Mouse (Mus musculus): Measurements from ENCODE around the gene Vmn1r236. TPM values are rescaled to one million over a fixed set of nuclear protein-coding genes. Genes with fewer than 3 reads are reported as not detected.

Gene Vmn1r236
- polyA plus RNA-seq (2015; fragmentation: Nextera tagmentation; extraction: Ambion mirVana), result not detected in 2 replicates

DNA sequence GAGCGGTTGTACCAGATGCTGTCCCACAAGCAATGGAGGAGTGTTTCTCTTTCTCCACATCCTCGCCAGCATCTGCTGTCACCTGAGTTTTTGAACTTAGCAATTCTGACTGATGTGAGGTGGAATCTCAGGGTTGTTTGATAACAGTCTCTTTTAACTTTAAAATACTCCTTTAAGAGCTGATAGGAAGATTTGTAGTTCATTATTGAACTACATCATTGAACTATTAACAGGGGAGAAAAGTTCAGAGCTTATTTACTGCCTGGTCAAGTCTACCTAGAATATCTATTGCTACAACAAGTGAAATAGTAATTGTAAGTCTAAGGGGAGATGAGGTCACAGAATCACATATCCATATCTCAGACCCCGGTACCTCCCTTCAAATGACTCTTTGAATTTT lies at the start of gene Vmn1r236:
Vmn1r236 (plus strand) TSS at position 301 of the 400 bp plus-strand sequence.
- H3K36me3 ChIP-seq, result no peaks in the 10 kb centered on the region
- H3K4me3 ChIP-seq, result no peak within 1 kb of the TSS
- H3K4me2 ChIP-seq, result no peak within 1 kb of the TSS
- H3K27me3 ChIP-seq, result no peaks in the 10 kb centered on the region
- 81% methylated on average over 3 of the region's 3 CpGs for WGBS
- H3K4me1 ChIP-seq (replicated peaks), result no peaks in the 10 kb centered on the region
- no peaks in the 10 kb centered on the region for H3K9me3 ChIP-seq
- no peak for ATAC-seq (ENCODE audit: low FRiP score)
- H3K27ac ChIP-seq, result no peak within 1 kb of the TSS
- H3K9ac ChIP-seq, result no peak within 1 kb of the TSS

DNA sequence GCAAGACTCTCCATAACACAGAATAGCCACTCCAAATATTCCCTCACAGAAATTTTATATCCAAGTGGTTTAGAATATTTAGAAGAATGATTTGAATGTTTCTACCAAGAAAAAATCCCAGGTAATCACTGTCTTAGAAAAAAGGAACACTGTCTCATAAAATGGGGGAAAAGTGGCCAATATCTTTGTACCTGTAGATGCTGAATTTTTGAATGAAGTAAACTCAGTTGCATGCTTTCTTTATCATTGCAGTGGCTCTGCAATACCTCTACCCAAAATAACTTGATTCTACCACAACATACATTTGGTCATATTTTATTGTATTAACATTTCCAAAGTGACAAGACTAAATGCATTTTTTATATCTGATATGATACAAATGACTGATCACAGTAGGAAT lies 26.6 kb upstream of the Vmn1r236 start, which contains the start of gene Vmn1r235:
Vmn1r235 (plus strand) TSS at position 301 of the 400 bp plus-strand sequence.
- Histone ChIP-seq H3K27me3 (no peaks in the 10 kb centered on the region), H3K4me1 (replicated peaks) (no peaks in the 10 kb centered on the region), H3K9ac (no peak within 1 kb of the TSS), H3K9me3 (no peaks in the 10 kb centered on the region), H3K27ac (no peak within 1 kb of the TSS), H3K4me2 (no peak within 1 kb of the TSS), H3K36me3 (no peaks in the 10 kb centered on the region), H3K4me3 (no peak within 1 kb of the TSS)
- ATAC-seq (ENCODE audit: low FRiP score), result no peak

DNA sequence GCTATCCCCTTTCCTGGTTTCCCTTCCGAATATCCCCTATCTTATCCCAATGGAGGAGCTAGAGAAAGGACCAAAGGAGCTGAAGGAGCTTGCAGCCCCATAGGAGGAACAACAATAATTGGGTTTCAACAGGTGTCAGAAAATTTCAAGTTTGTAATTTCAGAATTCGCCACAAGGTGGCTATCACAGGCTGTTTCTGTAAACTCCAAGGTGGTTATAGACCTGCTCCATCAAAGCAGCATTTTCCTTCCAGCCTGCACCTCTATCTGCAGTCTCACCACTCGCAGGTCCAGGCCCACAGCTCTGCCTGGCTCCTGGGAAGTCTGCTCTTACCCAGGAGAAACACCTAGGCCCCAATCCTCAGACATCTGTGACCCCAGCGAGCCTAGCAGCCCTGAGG lies 10.6 kb upstream of the Vmn1r236 start:
- Histone ChIP-seq H3K27me3 (no peaks in the 10 kb centered on the region), H3K4me1 (replicated peaks) (no peaks in the 10 kb centered on the region), H3K9me3 (peaks cover 2% of the 10 kb centered on the region; the same call in 1 of the 2 replicates), H3K4me3 (no peak overlapping the region), H3K36me3 (no peaks in the 10 kb centered on the region), H3K9ac (no peak overlapping the region), H3K4me2 (no peak overlapping the region), H3K27ac (no peak overlapping the region)
- 22% methylated on average over 4 of the region's 4 CpGs for WGBS
- ATAC-seq (ENCODE audit: low FRiP score), result no peak

- H3K36me3 ChIP-seq, result no peaks in the 10 kb centered on the region
- H3K9ac ChIP-seq, result no peak overlapping the region
- H3K27ac ChIP-seq, result no peak overlapping the region
- H3K9me3 ChIP-seq, result no peaks in the 10 kb centered on the region
- no peaks in the 10 kb centered on the region for H3K4me1 ChIP-seq (replicated peaks)
- H3K27me3 ChIP-seq, result no peaks in the 10 kb centered on the region
- no peak overlapping the region for H3K4me3 ChIP-seq
- no peak for ATAC-seq (ENCODE audit: low FRiP score)
- no peak overlapping the region for H3K4me2 ChIP-seq
Measured at GRCm38 (mm10) chr17:21284395-21284794, 1.7 kb downstream of the Vmn1r236 start.

GRCm38 (mm10) chr17:21289695-21290094 lies 7.0 kb downstream of the Vmn1r236 start:
- no peak for ATAC-seq (ENCODE audit: low FRiP score)

DNA sequence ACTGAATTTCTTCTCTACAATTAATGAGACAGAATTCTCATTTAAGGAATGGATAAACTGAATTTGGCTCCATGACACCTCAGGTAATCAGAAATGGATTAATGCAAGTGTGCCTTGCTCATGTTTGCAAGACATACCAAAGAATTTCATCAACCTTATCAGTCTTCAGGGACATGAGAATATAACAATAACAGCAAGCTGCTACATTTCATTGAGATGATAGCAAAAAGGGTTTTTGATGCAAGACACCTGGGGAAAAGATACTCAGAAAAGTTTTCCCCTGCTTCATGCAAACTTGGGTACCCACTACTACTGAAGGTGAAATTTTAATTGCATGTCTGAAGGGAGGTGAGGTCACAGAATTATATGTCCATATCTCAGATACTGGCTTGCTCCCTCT lies 28.8 kb downstream of the Vmn1r236 start, which contains the start of gene Vmn1r237:
Vmn1r237 (plus strand) TSS at position 301 of the 400 bp plus-strand sequence.
- no peak within 1 kb of the TSS for H3K9ac ChIP-seq
- H3K27me3 ChIP-seq, result no peaks in the 10 kb centered on the region
- no peaks in the 10 kb centered on the region for H3K4me1 ChIP-seq (replicated peaks)
- H3K4me3 ChIP-seq, result no peak within 1 kb of the TSS
- ATAC-seq (ENCODE audit: low FRiP score), result no peak
- no peaks in the 10 kb centered on the region for H3K36me3 ChIP-seq
- H3K9me3 ChIP-seq, result no peaks in the 10 kb centered on the region
- no peak within 1 kb of the TSS for H3K4me2 ChIP-seq
- H3K27ac ChIP-seq, result no peak within 1 kb of the TSS

More at GRCm38 (mm10) chr17:21289695-21290094, 7.0 kb downstream of the Vmn1r236 start:
- Histone ChIP-seq H3K4me3 (no peak overlapping the region), H3K27me3 (no peaks in the 10 kb centered on the region), H3K27ac (no peak overlapping the region), H3K9ac (no peak overlapping the region), H3K4me2 (no peak overlapping the region), H3K4me1 (replicated peaks) (no peaks in the 10 kb centered on the region), H3K36me3 (no peaks in the 10 kb centered on the region), H3K9me3 (0 out of 2 replicates have a peak, but pooled peaks cover 3% of the 10 kb centered on the region)

Small RNA genes within 50 kb of the gene (microRNA-seq; reads per million reads assigned to microRNA genes)
- gene Gm26384, result not detected

Other genes with a start within 250 kb of the Vmn1r236 start
- gene Vmn1r234, start 56.9 kb upstream of the Vmn1r236 start, polyA plus RNA-seq (2015; fragmentation: Nextera tagmentation; extraction: Ambion mirVana), result not detected in 2 replicates
- not detected in 2 replicates for gene Vmn1r235, start 26.5 kb upstream of the Vmn1r236 start, polyA plus RNA-seq (2015; fragmentation: Nextera tagmentation; extraction: Ambion mirVana)
- gene Vmn1r237, start 28.9 kb downstream of the Vmn1r236 start, polyA plus RNA-seq (2015; fragmentation: Nextera tagmentation; extraction: Ambion mirVana), result not detected in 2 replicates
- gene Zfp677, start 100.8 kb downstream of the Vmn1r236 start, polyA plus RNA-seq (2015; fragmentation: Nextera tagmentation; extraction: Ambion mirVana), result 4.5 and 5.8 TPM in 2 replicates
- gene Zfp54, start 140.3 kb downstream of the Vmn1r236 start, polyA plus RNA-seq (2015; fragmentation: Nextera tagmentation; extraction: Ambion mirVana), result 4.6 and 5.2 TPM in 2 replicates
- gene Zfp51, start 167.4 kb downstream of the Vmn1r236 start, polyA plus RNA-seq (2015; fragmentation: Nextera tagmentation; extraction: Ambion mirVana), result 13.0 and 15.1 TPM in 2 replicates
- gene Zfp53, start 206.1 kb downstream of the Vmn1r236 start, polyA plus RNA-seq (2015; fragmentation: Nextera tagmentation; extraction: Ambion mirVana), result 10.0 and 10.4 TPM in 2 replicates